ENCODE assay signal across 10 mouse cellular contexts in the genomic region with DNA sequence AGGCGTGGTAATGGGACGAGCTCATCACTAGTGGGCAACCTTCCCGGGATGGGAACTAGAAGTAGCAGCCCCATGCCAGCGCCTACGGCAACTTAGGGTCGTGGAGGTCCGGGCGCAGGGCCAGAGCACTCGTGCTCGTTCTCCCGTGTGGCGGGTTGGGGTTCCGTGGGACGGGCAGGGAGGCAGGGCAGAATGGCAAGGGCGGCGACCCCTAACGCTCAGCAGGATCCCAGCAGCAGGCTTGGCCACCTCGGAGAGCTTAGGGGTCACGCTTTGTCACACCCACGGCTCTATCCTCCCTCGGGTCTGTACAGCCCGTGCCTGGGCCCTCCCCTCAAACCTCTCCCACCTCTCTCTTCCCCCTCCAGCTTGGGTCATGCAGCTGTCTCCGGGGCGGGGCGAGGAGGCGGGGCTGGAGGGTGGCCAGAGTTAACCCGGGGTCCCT. TPM values are rescaled to one million over a fixed set of nuclear protein-coding genes. Genes with fewer than 3 reads are reported as not detected.
A peak's percentile ranks its signal among the peaks of the same experiment; 100 is the strongest.
DNase-seq lines count a peak whose midpoint lies in the region; ATAC-seq and TF ChIP-seq lines count a peak whose summit lies in the region.
"Had no signal": no experiment of that assay in that cellular context is flagged by ENCODE, and none has a peak within 500 bp of the region (broad histone marks: within the 10 kb centered on the region; RNA-seq: fewer than 3 reads in every experiment).

No protein-coding gene starts in this region.

- ATAC-seq in erythroblast, adult 5-6 weeks (replicated peaks; ENCODE audit: low FRiP score, poor library complexity, severe bottlenecking) = no peak
- peak; percentile 70 for ATAC-seq in hindbrain, postnatal 0 days
- peak; percentile 54; the same call in 1 of the 2 replicates for ATAC-seq in midbrain, embryonic 15.5 days (replicated peaks)

- TF ChIP-seq CTCF in hindbrain, postnatal 0 days (IDR thresholded peaks at IDR 0.05; ENCODE audit: low read depth) = no peak

- H3K27me3 ChIP-seq in erythroblast, embryonic 14.5 days (ENCODE audit: control insufficient read depth) = no peaks in the 10 kb centered on the region
- H3K27me3 ChIP-seq in hindbrain, postnatal 0 days (ENCODE audit: insufficient read depth, low read length) = no peaks in the 10 kb centered on the region
- no peaks in the 10 kb centered on the region for H3K27me3 ChIP-seq in midbrain, embryonic 15.5 days (replicated peaks)
- H3K27me3 ChIP-seq: CH12.LX had no signal

- peaks cover 6% of the 10 kb centered on the region for H3K9me3 ChIP-seq in erythroblast, embryonic 14.5 days (ENCODE audit: control insufficient read depth, low read length)
- H3K9me3 ChIP-seq in hindbrain, postnatal 0 days (ENCODE audit: low read length) = peaks cover 8% of the 10 kb centered on the region; the same call in 1 of the 2 replicates
- H3K9me3 ChIP-seq in midbrain, embryonic 15.5 days = peaks cover 14% of the 10 kb centered on the region; the same call in 1 of the 2 replicates

- H3K9ac ChIP-seq in hindbrain, postnatal 0 days (replicated peaks; ENCODE audit: low read length) = no peak overlapping the region; the same call in 1 of the 2 replicates
- no peak overlapping the region for H3K9ac ChIP-seq in midbrain, embryonic 15.5 days

- H3K4me1 ChIP-seq in erythroblast, embryonic 14.5 days (ENCODE audit: control insufficient read depth) = peaks cover 3% of the 10 kb centered on the region
- no peaks in the 10 kb centered on the region for H3K4me1 ChIP-seq in hindbrain, postnatal 0 days (ENCODE audit: insufficient read depth, low read length)
- no peaks in the 10 kb centered on the region for H3K4me1 ChIP-seq in midbrain, embryonic 15.5 days

- peak; percentile 16 for DNase-seq in right cerebral cortex, postnatal 4 days
- DNase-seq in right cerebral cortex, postnatal 25 days = no peak
- DNase-seq in hindbrain, postnatal 0 days (ENCODE audit: low spot score) = no peak
- no peak for DNase-seq in yolk sac, embryonic 10.5 days (ENCODE audit: low spot score)
- no peak for DNase-seq in adrenal gland, postnatal 25 days

- H3K4me2 ChIP-seq in hindbrain, postnatal 0 days (ENCODE audit: low read depth, low read length) = peak overlapping the region; percentile 48
- H3K4me2 ChIP-seq in midbrain, embryonic 15.5 days = peak overlapping the region; percentile 42

- no peak overlapping the region for H3K27ac ChIP-seq in hindbrain, postnatal 0 days
- no peak overlapping the region for H3K27ac ChIP-seq in midbrain, embryonic 15.5 days

- H3K36me3 ChIP-seq in erythroblast, embryonic 14.5 days (ENCODE audit: control insufficient read depth) = no peaks in the 10 kb centered on the region
- H3K36me3 ChIP-seq in hindbrain, postnatal 0 days (ENCODE audit: insufficient read depth, low read length) = no peaks in the 10 kb centered on the region
- no peaks in the 10 kb centered on the region for H3K36me3 ChIP-seq in midbrain, embryonic 15.5 days (replicated peaks)

- WGBS in hindbrain, postnatal 0 days = 36% methylated on average over 27 of the region's 27 CpGs
- 51% methylated on average over 27 of the region's 27 CpGs for WGBS in midbrain, embryonic 15.5 days

- H3K4me3 ChIP-seq in erythroblast, embryonic 14.5 days (replicated peaks) = peak overlapping the region; percentile 38
- peak overlapping the region; percentile 25 for H3K4me3 ChIP-seq in hindbrain, postnatal 0 days (ENCODE audit: low read length)
- peak overlapping the region; percentile 20 for H3K4me3 ChIP-seq in midbrain, embryonic 15.5 days

RNA-seq across cellular contexts. Expression of a gene that starts 32.7 kb away (rescaled TPM):
- 0.56 and 0.70 TPM in 2 replicates for polyA plus RNA-seq in erythroblast, embryonic 14.5 days (2012)
- total RNA-seq in erythroblast, adult 5-6 weeks (2015; ENCODE audit: low replicate concordance) = 10.6 and 11.1 TPM in 2 replicates
- 21.6 and 21.9 TPM in 2 replicates for total RNA-seq in erythroblast, adult 5-6 weeks (2017; ENCODE audit: low replicate concordance)
- total RNA-seq in hindbrain, postnatal 0 days (2014; rRNA removed) = 46.1 and 57.1 TPM in 2 replicates
- 9.1 and 9.3 TPM in 2 replicates for polyA plus RNA-seq in hindbrain, postnatal 0 days (2015; fragmentation: Nextera tagmentation; extraction: Ambion mirVana)
- polyA plus RNA-seq in midbrain, embryonic 15.5 days (2015; fragmentation: Nextera tagmentation; extraction: Ambion mirVana) = 15.4 and 18.2 TPM in 2 replicates
- 32.0 and 32.4 TPM in 2 replicates for total RNA-seq in adrenal gland, postnatal 25 days (2021)

RNA-seq across cellular contexts. Expression of a gene that starts 52.0 kb away (rescaled TPM):
- 0.07 TPM in 1 of 2 replicates, not detected in the other for polyA plus RNA-seq in erythroblast, embryonic 14.5 days (2012)
- total RNA-seq in erythroblast, adult 5-6 weeks (2015; ENCODE audit: low replicate concordance) = not detected in 2 replicates
- total RNA-seq in erythroblast, adult 5-6 weeks (2017; ENCODE audit: low replicate concordance) = not detected in 2 replicates
- total RNA-seq in hindbrain, postnatal 0 days (2014; rRNA removed) = not detected in 2 replicates
- polyA plus RNA-seq in hindbrain, postnatal 0 days (2015; fragmentation: Nextera tagmentation; extraction: Ambion mirVana) = 1.1 and 2.0 TPM in 2 replicates
- 0.14 TPM in 1 of 2 replicates, not detected in the other for polyA plus RNA-seq in midbrain, embryonic 15.5 days (2015; fragmentation: Nextera tagmentation; extraction: Ambion mirVana)
- total RNA-seq in adrenal gland, postnatal 25 days (2021) = not detected in 2 replicates
- total RNA-seq: CH12.LX had no signal
- polyA plus RNA-seq: small intestine, adult 2 months had no signal
